Mouse (Mus musculus) embryonic facial prominence, embryonic 14.5 days (tissue): ENCODE measurements at regions not wholly inside any gene's neighbourhood (a gene's known extent, or its start where the extent isn't known, plus 50 kb on each side); places are given as distances from the start of the nearest gene placed in this dataset.
A peak's percentile ranks its signal among the peaks of the same experiment; 100 is the strongest.

Experiments used
- ATAC-seq: fragments of 200-750 bp; cut with Nextera tagmentation; 2 replicates; pipeline ENCODE4 v1.8.0; 2017; ENCODE audit warnings: low read depth, moderate number of reproducible peaks, moderate TSS enrichment
- DNase-seq: peaks from one replicate; pipeline ENCODE4 v3.0.0-alpha.2; 2015; ENCODE audit warnings: low spot score
- H3K27ac ChIP-seq: fragments of 300-500 bp; sonication (generic); replicated peaks from 2 replicates; pipeline ENCODE4 v1.5.1; 2014; ENCODE audit warnings: low read depth, mild to moderate bottlenecking, low read length, moderate library complexity
- H3K27me3 ChIP-seq: fragments of 300-500 bp; sonication (generic); replicated peaks from 2 replicates; pipeline ENCODE4 v1.6.1; 2014; ENCODE audit warnings: low read length; ENCODE audit not compliant: control insufficient read depth, insufficient read depth
- H3K36me3 ChIP-seq: fragments of 300-500 bp; sonication (generic); 2 replicates; pipeline ENCODE4 v1.6.1; 2014; ENCODE audit warnings: low read length, mixed read lengths; ENCODE audit not compliant: control insufficient read depth, insufficient read depth
- H3K4me1 ChIP-seq: fragments of 300-500 bp; sonication (generic); 2 replicates; pipeline ENCODE4 v1.6.1; 2014; ENCODE audit warnings: antibody characterized with exemption, low read length; ENCODE audit not compliant: control insufficient read depth, insufficient read depth
- H3K4me2 ChIP-seq: fragments of 300-500 bp; sonication (generic); 2 replicates; pipeline ENCODE4 v1.6.1; 2014; ENCODE audit warnings: low read depth, mild to moderate bottlenecking, low read length, moderate library complexity, mixed read lengths
- H3K4me3 ChIP-seq: fragments of 300-500 bp; sonication (generic); 2 replicates; pipeline ENCODE4 v1.5.1; 2014; ENCODE audit warnings: low read depth, mild to moderate bottlenecking, low read length
- H3K9ac ChIP-seq: fragments of 300-500 bp; sonication (generic); 2 replicates; pipeline ENCODE4 v1.6.1; 2014; ENCODE audit warnings: low read depth, mild to moderate bottlenecking, low read length, moderate library complexity, mixed read lengths
- H3K9me3 ChIP-seq: fragments of 300-500 bp; sonication (generic); 2 replicates; pipeline ENCODE4 v1.6.1; 2016; ENCODE audit warnings: low read length; ENCODE audit not compliant: control insufficient read depth
- WGBS: fragments of 180-500 bp; shearing (Covaris S2); extraction: QIAGEN DNeasy Blood & Tissue Kit; methylation state at CpG from one replicate; pipeline ENCODE4 v1.1.7; 2014; 5-methylcytosine and 5-hydroxymethylcytosine counted together

DNA sequence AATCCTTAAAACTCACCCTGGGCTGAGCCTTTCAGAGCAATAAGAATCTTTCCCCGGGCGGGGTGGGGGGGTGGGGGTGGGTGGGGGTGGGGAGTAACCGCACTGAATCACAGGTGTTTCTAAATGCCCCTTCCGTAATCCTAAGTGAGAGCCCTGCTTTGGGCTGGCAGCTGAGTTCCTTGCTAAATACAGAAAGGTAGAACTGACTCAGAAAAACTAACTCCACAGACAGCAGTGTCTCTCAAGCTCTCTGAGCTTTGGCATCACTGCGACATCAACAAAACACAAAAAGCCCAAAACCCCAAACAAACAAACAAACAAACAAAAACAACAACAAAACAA lies 105.9 kb upstream of the Map4k3 start:
- WGBS, result 22% methylated on average over 5 of the region's 5 CpGs
- Histone ChIP-seq H3K36me3 (no peaks in the 10 kb centered on the region), H3K4me1 (peaks cover 10% of the 10 kb centered on the region; the same call in 1 of the 2 replicates), H3K27ac (no peak overlapping the region; the same call in 1 of the 2 replicates), H3K9ac (no peak overlapping the region), H3K4me2 (no peak overlapping the region), H3K4me3 (no peak overlapping the region), H3K9me3 (no peaks in the 10 kb centered on the region), H3K27me3 (no peaks in the 10 kb centered on the region)
- DNase-seq (no peak), ATAC-seq (no peak)

DNA sequence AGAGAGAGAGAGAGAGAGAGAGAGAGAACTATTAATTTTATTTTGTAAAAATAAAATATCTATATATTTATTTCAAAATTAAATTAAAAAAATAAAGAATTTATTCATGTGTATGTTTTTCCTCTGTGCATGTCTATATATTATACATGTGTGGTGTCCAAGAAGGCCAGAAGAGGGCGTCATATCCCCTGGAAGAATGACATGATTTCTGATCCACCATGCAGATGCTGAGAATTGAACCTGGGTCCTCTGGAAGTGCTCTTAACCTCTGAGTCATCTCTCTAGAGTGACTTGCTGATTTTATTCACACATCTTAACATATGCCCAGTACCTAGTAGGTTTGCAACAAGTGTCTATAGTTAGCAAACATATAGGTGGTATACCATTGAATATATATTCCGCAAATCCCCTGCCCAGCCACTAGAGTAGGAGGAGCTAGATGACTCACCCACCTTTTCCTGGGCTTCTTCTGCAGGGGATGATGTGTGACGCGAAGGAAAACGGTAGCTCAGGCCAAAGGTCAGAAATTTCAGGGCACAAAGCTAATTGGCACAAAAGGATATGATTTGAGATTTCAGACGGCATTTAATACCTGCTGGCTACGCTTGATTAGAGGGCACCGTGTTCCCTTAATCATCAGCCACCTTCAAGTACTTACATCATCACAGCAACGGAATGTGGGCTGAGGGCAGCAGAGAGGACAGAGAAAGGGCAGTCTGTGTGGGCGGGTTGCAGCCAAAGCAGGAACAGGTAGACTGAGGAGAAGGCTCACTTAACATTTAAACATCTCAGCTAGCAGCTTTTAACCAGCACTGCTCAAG lies 105.3 kb upstream of the Map4k3 start:
- DNase-seq (no peak), ATAC-seq (0 out of 2 replicates have a peak, but pooled peaks have one; percentile 11)
- 16% methylated on average over 10 of the region's 10 CpGs for WGBS
- H3K27me3 ChIP-seq, result no peaks in the 10 kb centered on the region
- peaks cover 10% of the 10 kb centered on the region; the same call in 1 of the 2 replicates for H3K4me1 ChIP-seq
- H3K9ac ChIP-seq, result no peak overlapping the region
- no peak overlapping the region for H3K4me2 ChIP-seq
- H3K27ac ChIP-seq, result no peak overlapping the region; the same call in 1 of the 2 replicates
- no peaks in the 10 kb centered on the region for H3K36me3 ChIP-seq
- H3K4me3 ChIP-seq, result no peak overlapping the region
- no peaks in the 10 kb centered on the region for H3K9me3 ChIP-seq

DNA sequence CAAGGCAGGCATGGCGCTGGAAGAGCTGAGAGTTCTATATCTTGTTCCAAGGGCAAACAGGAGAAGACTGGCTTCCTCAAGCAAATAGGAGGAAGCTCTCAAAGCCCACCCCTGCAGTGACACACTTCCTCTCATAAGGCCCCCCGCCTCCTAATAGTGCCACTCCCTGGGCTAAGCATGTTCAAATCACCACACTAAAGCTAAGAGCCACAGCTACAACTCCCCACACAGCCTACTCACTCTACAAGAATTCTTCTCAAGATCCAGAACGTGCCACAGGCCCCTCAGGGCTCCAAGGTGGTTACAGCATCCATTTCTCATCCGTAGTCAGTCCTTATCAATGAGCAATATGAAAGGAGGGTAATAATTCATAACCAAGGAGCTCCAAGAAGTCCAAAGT lies 103.4 kb upstream of the Map4k3 start:
- 74% methylated on average over 4 of the region's 4 CpGs for WGBS
- no peak for DNase-seq
- Histone ChIP-seq H3K36me3 (no peaks in the 10 kb centered on the region), H3K4me2 (no peak overlapping the region), H3K9ac (no peak overlapping the region), H3K9me3 (no peaks in the 10 kb centered on the region), H3K4me3 (no peak overlapping the region), H3K27ac (no peak overlapping the region), H3K27me3 (no peaks in the 10 kb centered on the region), H3K4me1 (peaks cover 10% of the 10 kb centered on the region; the same call in 1 of the 2 replicates)
- no peak for ATAC-seq

- no peaks in the 10 kb centered on the region for H3K36me3 ChIP-seq
- no peak overlapping the region for H3K4me3 ChIP-seq
- H3K9ac ChIP-seq, result no peak overlapping the region
- 61% methylated on average over 2 of the region's 2 CpGs for WGBS
- no peak for ATAC-seq
- no peaks in the 10 kb centered on the region for H3K9me3 ChIP-seq
- no peak overlapping the region for H3K27ac ChIP-seq
- no peak overlapping the region for H3K4me2 ChIP-seq
- peaks cover 18% of the 10 kb centered on the region for H3K4me1 ChIP-seq
- no peaks in the 10 kb centered on the region for H3K27me3 ChIP-seq
- DNase-seq, result no peak
These were observed 99.6 kb upstream of the Map4k3 start for GRCm38 (mm10) chr17:80827896-80828295.

DNA sequence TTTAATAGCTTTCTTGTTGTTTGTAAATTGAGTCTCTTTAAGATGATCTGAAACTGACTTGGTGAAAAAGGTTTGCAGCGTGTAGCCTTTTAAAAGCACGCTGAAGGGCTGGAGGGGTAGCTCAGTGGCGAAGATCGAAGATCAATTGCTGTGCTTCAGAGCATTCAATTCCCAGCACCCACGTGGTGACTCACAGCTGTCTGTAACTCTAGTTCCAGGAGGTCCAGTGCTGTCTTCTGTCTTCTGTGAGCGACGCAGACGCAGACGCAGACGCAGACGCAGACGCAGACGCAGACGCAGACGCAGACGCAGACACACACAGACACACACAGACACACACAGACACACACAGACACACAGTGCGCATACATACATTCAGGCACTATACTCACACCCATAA lies 99.1 kb upstream of the Map4k3 start:
- Histone ChIP-seq H3K27ac (no peak overlapping the region), H3K4me1 (peaks cover 18% of the 10 kb centered on the region), H3K4me2 (no peak overlapping the region), H3K9me3 (no peaks in the 10 kb centered on the region), H3K9ac (no peak overlapping the region), H3K27me3 (no peaks in the 10 kb centered on the region), H3K36me3 (no peaks in the 10 kb centered on the region), H3K4me3 (no peak overlapping the region)
- WGBS, result 76% methylated on average over 17 of the region's 17 CpGs
- no peak for ATAC-seq
- no peak for DNase-seq

DNA sequence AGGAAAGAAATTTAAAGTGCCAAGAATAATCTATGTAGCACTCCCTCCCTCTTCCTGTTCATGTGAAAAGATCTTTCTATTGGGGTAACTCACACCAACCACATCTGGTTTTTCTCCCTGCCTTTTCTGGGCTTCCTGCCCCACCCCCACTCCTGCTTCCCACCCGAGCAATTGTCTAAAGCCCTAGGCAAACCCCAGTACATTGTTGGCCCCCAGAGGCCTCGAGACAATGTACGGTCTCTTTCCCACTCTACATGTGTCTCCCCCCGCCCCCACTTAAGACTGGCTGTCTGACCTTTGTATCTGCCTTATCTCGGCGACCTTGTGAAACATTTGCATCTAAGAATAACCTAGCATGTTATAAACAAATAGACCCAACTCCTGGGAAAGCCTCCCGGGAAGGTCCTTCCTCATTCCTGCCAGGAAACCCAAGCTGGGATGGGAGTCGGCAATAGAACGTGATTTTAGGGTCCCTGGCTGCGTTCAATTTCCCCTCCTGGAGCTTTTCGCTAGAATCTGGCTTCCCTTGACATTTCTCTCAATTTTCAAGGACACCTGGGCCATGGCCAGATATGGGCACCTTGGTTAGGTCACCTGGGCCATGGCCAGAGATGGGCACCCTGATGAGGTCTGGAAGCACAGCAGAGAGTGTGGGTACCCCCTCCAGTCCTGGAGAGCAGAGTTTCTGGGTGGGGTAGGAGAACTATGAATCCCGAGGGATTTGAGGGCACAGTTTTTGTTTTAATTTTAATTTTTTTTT lies 97.9 kb upstream of the Map4k3 start:
- Histone ChIP-seq H3K4me2 (peak overlapping the region; percentile 44), H3K27ac (peak overlapping the region; percentile 46), H3K9me3 (no peaks in the 10 kb centered on the region), H3K9ac (no peak overlapping the region), H3K4me1 (peaks cover 18% of the 10 kb centered on the region), H3K4me3 (no peak overlapping the region), H3K27me3 (no peaks in the 10 kb centered on the region), H3K36me3 (no peaks in the 10 kb centered on the region)
- DNase-seq, result peak; percentile 76
- 28% methylated on average over 12 of the region's 12 CpGs for WGBS
- peak; percentile 76 for ATAC-seq

DNA sequence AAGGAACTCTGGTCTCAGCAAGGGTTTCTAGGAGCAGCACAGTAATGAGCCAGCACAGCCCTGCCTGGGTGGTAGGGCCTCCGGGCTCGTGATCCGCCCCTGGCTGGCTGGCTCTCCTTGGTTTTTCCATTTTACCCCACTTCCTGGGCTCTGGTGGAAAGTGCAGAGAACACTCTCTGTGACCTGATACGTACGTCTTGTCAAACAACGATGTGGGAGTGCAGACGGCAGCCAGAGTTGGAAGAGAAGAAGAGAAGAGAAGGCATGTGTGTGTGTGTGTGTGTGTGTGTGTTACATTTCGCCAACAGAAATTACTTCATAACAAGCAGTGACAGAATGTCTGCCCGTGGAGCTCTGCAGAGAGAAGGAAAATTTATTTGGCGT lies 97.2 kb upstream of the Map4k3 start:
- H3K4me2 ChIP-seq, result peak overlapping the region; percentile 44

DNA sequence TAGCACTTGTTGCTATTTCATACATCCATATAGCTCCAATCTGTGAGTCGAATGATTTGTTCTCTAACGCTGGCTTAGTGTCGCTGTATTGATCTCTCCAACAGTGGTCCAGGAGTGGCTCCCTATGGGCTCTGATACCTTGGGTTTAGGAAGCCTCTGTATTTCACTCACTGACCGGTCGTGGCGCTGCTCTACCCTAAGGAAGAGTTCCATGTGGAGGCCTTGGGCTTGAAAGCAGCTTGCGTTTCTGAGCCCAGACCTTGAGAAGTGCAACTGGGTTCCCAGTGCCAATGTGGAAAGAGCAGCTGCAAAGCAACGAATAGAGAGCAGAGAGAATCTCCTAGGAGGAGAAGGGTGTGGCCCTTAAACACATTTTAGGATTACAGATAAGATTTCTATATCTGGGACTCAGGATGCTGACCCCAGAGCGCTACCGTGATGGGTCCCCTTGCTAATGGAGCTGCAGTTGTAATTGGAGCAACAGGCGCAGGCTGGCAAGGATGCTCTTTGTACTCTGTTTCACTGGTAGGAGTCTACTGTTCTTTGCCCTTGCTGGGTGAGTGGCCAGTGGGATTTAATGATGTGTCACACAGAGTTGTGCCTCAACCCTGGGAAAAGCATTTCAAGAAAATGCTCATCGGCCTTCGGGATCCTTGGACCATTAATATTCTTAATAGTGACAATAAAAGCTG lies 96.7 kb upstream of the Map4k3 start:
- H3K36me3 ChIP-seq, result no peaks in the 10 kb centered on the region
- ATAC-seq (no peak), DNase-seq (no peak)
- WGBS, result 79% methylated on average over 13 of the region's 13 CpGs
- H3K27me3 ChIP-seq, result no peaks in the 10 kb centered on the region
- no peak overlapping the region for H3K9ac ChIP-seq
- no peak overlapping the region for H3K4me3 ChIP-seq
- H3K27ac ChIP-seq, result peak overlapping the region; percentile 46
- no peaks in the 10 kb centered on the region for H3K9me3 ChIP-seq
- peak overlapping the region; percentile 44; the same call in 1 of the 2 replicates for H3K4me2 ChIP-seq
- H3K4me1 ChIP-seq, result peaks cover 18% of the 10 kb centered on the region

More for the DNA sequence above, 97.2 kb upstream of the Map4k3 start:
- Histone ChIP-seq H3K36me3 (no peaks in the 10 kb centered on the region), H3K9ac (0 out of 2 replicates have a peak overlapping the region, but pooled peaks have one; percentile 38), H3K27me3 (no peaks in the 10 kb centered on the region), H3K4me3 (no peak overlapping the region), H3K9me3 (no peaks in the 10 kb centered on the region), H3K27ac (peak overlapping the region; percentile 46), H3K4me1 (peaks cover 18% of the 10 kb centered on the region)
- DNase-seq (peak; percentile 86), ATAC-seq (peak; percentile 81)
- 14% methylated on average over 10 of the region's 10 CpGs for WGBS
